Mouse (Mus musculus): ENCODE results near the gene Slc27a2. TPM values are rescaled to one million over a fixed set of nuclear protein-coding genes. Genes with fewer than 3 reads are reported as not detected.
"Not testable (repeated sequence)": the region's sequence is repeated elsewhere in the genome, so short reads cannot be mapped to it uniquely, and the experiment has no call there.

Slc27a2 gene
- total and polyA plus RNA-seq, 2 experiments from 2014 or later, result 5.9 to 6.9 TPM

DNA sequence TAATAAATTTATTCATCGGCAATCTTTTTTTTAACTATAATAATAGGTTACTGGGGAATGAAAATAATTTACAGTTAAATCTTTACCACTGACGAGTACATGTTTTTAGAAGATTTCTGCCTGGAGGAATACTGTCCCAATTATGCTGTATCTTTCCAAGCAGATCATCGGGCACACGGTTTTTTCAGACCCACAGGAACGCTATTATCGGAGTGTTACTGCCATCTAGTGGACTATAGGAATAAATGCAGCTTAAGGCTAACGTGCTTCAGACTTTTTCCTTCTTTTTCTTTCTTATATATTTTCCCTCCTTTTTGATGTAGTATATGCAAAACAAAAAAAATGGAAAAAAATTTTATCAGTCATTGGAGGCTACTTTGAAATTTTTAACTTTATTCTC lies 31.4 kb upstream of the Slc27a2 start:
- no peaks in the 10 kb centered on the region for H3K27me3 ChIP-seq (ENCODE audit: insufficient read depth, low read length)
- TF ChIP-seq CTCF (IDR thresholded peaks at IDR 0.05; ENCODE audit: low read depth), result peak; percentile 89
- H3K4me2 ChIP-seq (ENCODE audit: low read depth), result no peak overlapping the region
- H3K36me3 ChIP-seq (ENCODE audit: insufficient read depth), result no peaks in the 10 kb centered on the region
- ATAC-seq (peak; percentile 78), DNase-seq (peak; percentile 71)
- no peaks in the 10 kb centered on the region for H3K9me3 ChIP-seq (ENCODE audit: low read length)
- H3K4me1 ChIP-seq (ENCODE audit: insufficient read depth), result no peaks in the 10 kb centered on the region
- no peak overlapping the region for H3K4me3 ChIP-seq (ENCODE audit: low read depth, low read length)
- WGBS, result 13% methylated on average over 7 of the region's 7 CpGs
- no peak overlapping the region for H3K9ac ChIP-seq
- no peak overlapping the region for H3K27ac ChIP-seq (ENCODE audit: low read depth, low read length)

GRCm38 (mm10) chr2:126521471-126521870 lies 30.7 kb upstream of the Slc27a2 start:
- no peak for TF ChIP-seq CTCF (IDR thresholded peaks at IDR 0.05; ENCODE audit: low read depth)
- DNase-seq (no peak), ATAC-seq (no peak)

GRCm38 (mm10) chr2:126522056-126522455 lies 30.2 kb upstream of the Slc27a2 start:
- no peaks in the 10 kb centered on the region for H3K27me3 ChIP-seq (ENCODE audit: insufficient read depth, low read length)

More at GRCm38 (mm10) chr2:126521471-126521870, 30.7 kb upstream of the Slc27a2 start:
- 75% methylated on average over 10 of the region's 10 CpGs for WGBS
- H3K36me3 ChIP-seq (ENCODE audit: insufficient read depth), result no peaks in the 10 kb centered on the region
- H3K4me1 ChIP-seq (ENCODE audit: insufficient read depth), result no peaks in the 10 kb centered on the region
- H3K4me3 ChIP-seq (ENCODE audit: low read depth, low read length), result no peak overlapping the region
- H3K4me2 ChIP-seq (ENCODE audit: low read depth), result no peak overlapping the region
- no peaks in the 10 kb centered on the region for H3K9me3 ChIP-seq (ENCODE audit: low read length)
- H3K27ac ChIP-seq (ENCODE audit: low read depth, low read length), result no peak overlapping the region
- H3K9ac ChIP-seq, result no peak overlapping the region
- no peaks in the 10 kb centered on the region for H3K27me3 ChIP-seq (ENCODE audit: insufficient read depth, low read length)

DNA sequence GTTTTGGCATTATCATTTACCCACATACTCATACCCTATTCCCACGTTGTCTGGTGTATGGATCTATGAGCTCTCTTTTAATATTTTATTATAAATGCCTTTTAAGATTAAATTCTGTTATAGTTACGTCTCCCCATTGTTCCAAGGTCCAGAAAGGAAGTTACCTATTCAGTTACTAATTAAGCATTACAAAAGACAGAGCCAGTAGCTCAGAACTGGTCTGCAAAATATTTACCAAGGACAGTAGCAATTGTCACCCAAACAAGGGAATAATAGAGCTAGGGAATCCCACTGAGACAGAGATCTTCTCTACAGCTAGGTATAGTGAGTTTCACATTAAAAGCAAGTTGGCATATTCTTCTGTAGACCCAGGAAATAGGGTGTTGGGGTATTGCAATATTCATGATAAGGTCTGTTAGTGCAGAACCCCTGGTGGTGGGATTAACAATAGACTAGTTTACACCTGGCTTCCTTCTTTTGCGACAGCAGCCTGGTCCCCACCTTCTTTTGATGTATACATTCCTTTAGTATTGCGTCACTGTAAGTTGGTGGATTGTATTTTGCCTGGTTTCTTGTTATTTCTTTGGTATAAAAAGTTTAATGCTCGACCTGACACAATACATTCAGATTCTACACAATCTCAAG lies 29.0 kb upstream of the Slc27a2 start:
- 57% methylated on average over 5 of the region's 5 CpGs for WGBS
- not testable (repeated sequence) for H3K36me3 ChIP-seq (ENCODE audit: insufficient read depth); H3K27ac ChIP-seq (ENCODE audit: low read depth, low read length); H3K9ac ChIP-seq; H3K4me2 ChIP-seq (ENCODE audit: low read depth); H3K4me1 ChIP-seq (ENCODE audit: insufficient read depth); ATAC-seq; DNase-seq; H3K4me3 ChIP-seq (ENCODE audit: low read depth, low read length); H3K9me3 ChIP-seq (ENCODE audit: low read length); H3K27me3 ChIP-seq (ENCODE audit: insufficient read depth, low read length)

More at GRCm38 (mm10) chr2:126522056-126522455, 30.2 kb upstream of the Slc27a2 start:
- H3K4me1 ChIP-seq (ENCODE audit: insufficient read depth), result no peaks in the 10 kb centered on the region
- 53% methylated on average over 8 of the region's 8 CpGs for WGBS
- H3K27ac ChIP-seq (ENCODE audit: low read depth, low read length), result no peak overlapping the region
- ATAC-seq, result no peak
- H3K4me3 ChIP-seq (ENCODE audit: low read depth, low read length), result no peak overlapping the region
- H3K36me3 ChIP-seq (ENCODE audit: insufficient read depth), result no peaks in the 10 kb centered on the region
- no peak overlapping the region for H3K4me2 ChIP-seq (ENCODE audit: low read depth)
- DNase-seq, result no peak
- H3K9ac ChIP-seq, result no peak overlapping the region
- TF ChIP-seq CTCF (IDR thresholded peaks at IDR 0.05; ENCODE audit: low read depth), result no peak
- no peaks in the 10 kb centered on the region for H3K9me3 ChIP-seq (ENCODE audit: low read length)

DNA sequence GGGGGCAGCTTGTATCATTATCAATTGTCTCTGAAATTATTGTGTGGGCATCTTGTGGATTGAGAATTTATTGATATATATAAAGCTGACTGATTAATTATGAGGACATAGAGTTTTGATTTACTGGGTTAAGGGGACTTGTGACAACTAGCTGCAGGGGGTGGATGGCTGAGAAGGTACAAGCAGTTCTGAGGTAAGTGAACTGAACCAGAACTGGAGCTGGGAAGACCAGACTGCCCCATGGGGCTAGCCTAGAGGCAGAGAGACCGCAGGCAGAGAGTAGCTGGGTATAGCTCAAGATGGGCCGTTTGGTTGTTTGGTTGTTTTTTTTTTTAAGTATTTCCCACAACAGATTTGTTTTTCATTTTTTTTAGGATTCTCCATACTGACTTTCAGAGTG lies 27.9 kb upstream of the Slc27a2 start:
- no peak for ATAC-seq
- no peaks in the 10 kb centered on the region for H3K9me3 ChIP-seq (ENCODE audit: low read length)
- H3K27ac ChIP-seq (ENCODE audit: low read depth, low read length), result no peak overlapping the region
- no peaks in the 10 kb centered on the region for H3K4me1 ChIP-seq (ENCODE audit: insufficient read depth)
- no peak for DNase-seq
- no peaks in the 10 kb centered on the region for H3K36me3 ChIP-seq (ENCODE audit: insufficient read depth)
- no peak overlapping the region for H3K9ac ChIP-seq
- WGBS, result 80% methylated on average over 2 of the region's 2 CpGs
- H3K27me3 ChIP-seq (ENCODE audit: insufficient read depth, low read length), result no peaks in the 10 kb centered on the region
- H3K4me2 ChIP-seq (ENCODE audit: low read depth), result no peak overlapping the region
- no peak overlapping the region for H3K4me3 ChIP-seq (ENCODE audit: low read depth, low read length)
- TF ChIP-seq CTCF (IDR thresholded peaks at IDR 0.05; ENCODE audit: low read depth), result no peak

DNA sequence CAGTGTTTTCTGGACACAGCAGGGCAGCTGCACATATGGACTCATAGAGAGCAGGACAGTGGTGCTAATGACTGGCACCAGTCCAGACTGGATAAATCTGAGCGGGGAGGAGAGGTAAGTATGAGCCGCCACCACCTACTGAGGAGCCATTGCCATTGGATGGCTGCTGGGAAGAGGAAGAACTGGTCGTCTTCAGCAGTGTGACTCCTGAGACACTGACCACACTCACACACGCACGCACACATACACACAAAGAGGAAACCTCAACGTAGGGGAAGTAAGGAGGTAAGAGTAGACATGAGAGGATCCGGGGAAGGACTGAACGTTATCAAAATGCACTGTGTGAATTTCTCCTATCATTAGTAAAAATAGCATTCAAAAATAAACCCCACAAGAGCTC lies 24.7 kb upstream of the Slc27a2 start:
- 91% methylated on average over 8 of the region's 8 CpGs for WGBS
- no peak overlapping the region for H3K4me2 ChIP-seq (ENCODE audit: low read depth)
- ATAC-seq (no peak), DNase-seq (no peak)
- no peaks in the 10 kb centered on the region for H3K27me3 ChIP-seq (ENCODE audit: insufficient read depth, low read length)
- TF ChIP-seq CTCF (IDR thresholded peaks at IDR 0.05; ENCODE audit: low read depth), result no peak
- no peaks in the 10 kb centered on the region for H3K4me1 ChIP-seq (ENCODE audit: insufficient read depth)
- no peak overlapping the region for H3K4me3 ChIP-seq (ENCODE audit: low read depth, low read length)
- H3K36me3 ChIP-seq (ENCODE audit: insufficient read depth), result no peaks in the 10 kb centered on the region
- H3K9me3 ChIP-seq (ENCODE audit: low read length), result no peaks in the 10 kb centered on the region
- H3K9ac ChIP-seq, result no peak overlapping the region
- H3K27ac ChIP-seq (ENCODE audit: low read depth, low read length), result no peak overlapping the region

DNA sequence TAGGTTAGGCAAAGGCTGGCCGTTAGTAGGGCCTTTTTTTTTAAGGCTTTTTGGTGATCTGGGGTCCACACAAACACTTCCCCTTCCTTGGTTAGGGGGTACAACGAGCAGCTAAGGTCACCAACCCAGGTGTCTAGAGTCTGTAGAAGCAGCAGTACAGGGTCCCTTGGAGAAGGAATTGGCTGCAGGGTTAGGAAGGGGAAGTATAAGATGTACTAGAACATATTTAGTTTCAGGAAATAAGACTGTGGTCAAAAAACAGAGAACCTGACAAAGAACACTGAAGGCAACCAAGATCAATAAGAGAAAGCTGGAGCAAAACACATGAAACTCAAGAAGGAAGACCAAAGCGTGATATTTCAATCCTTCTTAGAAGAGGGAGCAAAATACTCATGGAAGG lies 21.6 kb upstream of the Slc27a2 start:
- no peak overlapping the region for H3K4me2 ChIP-seq (ENCODE audit: low read depth)
- no peaks in the 10 kb centered on the region for H3K4me1 ChIP-seq (ENCODE audit: insufficient read depth)
- no peak for TF ChIP-seq CTCF (IDR thresholded peaks at IDR 0.05; ENCODE audit: low read depth)
- no peaks in the 10 kb centered on the region for H3K9me3 ChIP-seq (ENCODE audit: low read length)
- no peak overlapping the region for H3K9ac ChIP-seq
- H3K4me3 ChIP-seq (ENCODE audit: low read depth, low read length), result no peak overlapping the region
- H3K27me3 ChIP-seq (ENCODE audit: insufficient read depth, low read length), result no peaks in the 10 kb centered on the region
- no peaks in the 10 kb centered on the region for H3K36me3 ChIP-seq (ENCODE audit: insufficient read depth)
- H3K27ac ChIP-seq (ENCODE audit: low read depth, low read length), result no peak overlapping the region
- DNase-seq, result no peak
- 85% methylated on average over 3 of the region's 3 CpGs for WGBS
- ATAC-seq, result no peak
